Mouse (Mus musculus) lung, embryonic 16.5 days (tissue): ENCODE data around the gene Rps3a1. TPM values are rescaled to one million over a fixed set of nuclear protein-coding genes. Genes with fewer than 3 reads are reported as not detected.
A peak's percentile ranks its signal among the peaks of the same experiment; 100 is the strongest.

Experiments
- ATAC-seq: fragments of 200-750 bp; cut with Nextera tagmentation; 2 replicates; pipeline ENCODE4 v1.8.0; 2017; ENCODE audit warnings: low read depth, mild to moderate bottlenecking, moderate library complexity
- H3K27ac ChIP-seq: fragments of 300-500 bp; sonication (generic); 2 replicates; pipeline ENCODE4 v1.5.1; 2014; ENCODE audit warnings: mild to moderate bottlenecking, control low read depth, low read length
- H3K27me3 ChIP-seq: fragments of 300-500 bp; sonication (generic); 2 replicates; pipeline ENCODE4 v1.6.1; 2014; ENCODE audit warnings: low read depth, low read length, mixed read lengths; ENCODE audit not compliant: control insufficient read depth, insufficient read depth
- H3K36me3 ChIP-seq: fragments of 300-500 bp; sonication (generic); 2 replicates; pipeline ENCODE4 v1.6.1; 2014; ENCODE audit warnings: low read length; ENCODE audit not compliant: control insufficient read depth, insufficient read depth
- H3K4me1 ChIP-seq: fragments of 300-500 bp; sonication (generic); replicated peaks from 2 replicates; pipeline ENCODE4 v1.6.1; 2014; ENCODE audit warnings: low read length, mixed read lengths; ENCODE audit not compliant: control insufficient read depth, insufficient read depth
- H3K4me2 ChIP-seq: fragments of 300-500 bp; sonication (generic); 2 replicates; pipeline ENCODE4 v1.6.1; 2014; ENCODE audit warnings: low read depth, low read length, control low read depth
- H3K4me3 ChIP-seq: fragments of 300-500 bp; sonication (generic); 2 replicates; pipeline ENCODE4 v1.5.1; 2014; ENCODE audit warnings: mild to moderate bottlenecking, low read length, control low read depth
- H3K9ac ChIP-seq: fragments of 300-500 bp; sonication (generic); 2 replicates; pipeline ENCODE4 v1.6.1; 2014; ENCODE audit warnings: low read length, control low read depth
- H3K9me3 ChIP-seq: fragments of 300-500 bp; sonication (generic); 2 replicates; pipeline ENCODE4 v1.6.1; 2016; ENCODE audit warnings: low read length; ENCODE audit not compliant: control insufficient read depth
- WGBS: fragments of 180-500 bp; shearing (Covaris S2); extraction: QIAGEN DNeasy Blood & Tissue Kit; methylation state at CpG from one replicate; pipeline ENCODE4 v1.1.7; 2014; 5-methylcytosine and 5-hydroxymethylcytosine counted together
- polyA plus RNA-seq: library from polyadenylated mRNA; unstranded; fragments of >200 nt; fragmentation: Nextera tagmentation; extraction: Ambion mirVana; gene quantifications from 2 replicates; pipeline ENCODE4 v1.2.1, GENCODE M21; 2015

The Rps3a1 gene
- polyA plus RNA-seq, 1 experiment from 2014 or later, result 1,285 TPM

DNA sequence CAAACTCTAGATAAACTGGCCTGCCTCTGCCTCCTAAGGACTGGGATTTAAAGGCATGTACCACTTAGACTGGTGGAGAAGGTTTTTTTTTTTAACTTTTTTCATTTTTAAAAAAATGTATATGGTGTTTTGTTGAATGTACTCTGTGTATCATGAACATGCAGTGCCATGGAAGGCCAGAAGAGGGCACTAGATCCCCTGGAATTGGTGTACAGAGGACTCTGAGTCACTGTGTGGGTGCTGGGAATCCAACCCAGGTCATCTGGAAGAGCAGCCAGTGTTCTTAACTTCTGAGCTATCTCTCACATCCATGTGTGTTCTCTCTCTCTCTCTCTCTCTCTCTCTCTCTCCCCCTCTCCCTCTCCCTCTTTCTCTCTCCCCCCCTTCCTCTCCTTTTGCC, 20.3 kb downstream of the Rps3a1 start:
- H3K36me3 ChIP-seq, result peaks cover 27% of the 10 kb centered on the region
- no peak for ATAC-seq

DNA sequence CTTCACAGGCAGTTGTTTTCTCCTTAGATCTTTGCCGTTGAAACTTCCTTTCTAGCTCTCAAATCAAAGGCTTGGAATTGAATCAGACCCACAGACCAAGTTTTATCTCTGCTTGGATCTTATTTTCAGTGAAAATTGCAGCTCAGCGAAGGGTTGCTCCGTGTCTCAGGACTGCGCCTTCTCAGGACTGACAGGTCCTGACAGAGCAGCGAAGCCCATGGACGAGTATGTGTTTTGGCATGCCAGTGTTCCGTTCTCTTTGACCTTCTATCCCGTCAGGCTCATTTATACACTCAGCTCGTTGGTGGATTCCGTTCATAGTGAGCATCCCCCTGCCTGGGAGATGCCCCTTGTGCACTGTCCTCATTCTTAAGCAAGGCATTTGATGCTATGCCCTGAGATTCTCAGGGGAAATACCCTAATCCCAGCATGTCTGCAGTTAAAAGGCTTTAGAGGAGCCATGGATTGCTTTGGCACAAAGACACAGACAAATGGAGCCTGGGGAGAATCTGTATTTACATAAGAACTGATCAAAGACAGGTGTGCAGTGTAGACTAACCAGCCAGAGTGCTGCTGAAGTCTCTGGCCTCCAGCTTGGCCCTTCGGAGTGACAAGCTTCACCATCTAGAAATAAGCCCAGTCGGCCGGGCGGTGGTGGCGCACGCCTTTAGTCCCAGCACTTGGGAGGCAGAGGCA, 23.1 kb downstream of the Rps3a1 start:
- H3K27me3 ChIP-seq, result no peaks in the 10 kb centered on the region
- WGBS, result 68% methylated on average over 16 of the region's 16 CpGs
- peaks cover 34% of the 10 kb centered on the region for H3K36me3 ChIP-seq
- no peak for ATAC-seq
- H3K9ac ChIP-seq, result no peak overlapping the region
- H3K4me2 ChIP-seq, result no peak overlapping the region
- H3K4me1 ChIP-seq, result no peaks in the 10 kb centered on the region; the same call in 1 of the 2 replicates
- peaks cover 4% of the 10 kb centered on the region; the same call in 1 of the 2 replicates for H3K9me3 ChIP-seq
- H3K27ac ChIP-seq, result no peak overlapping the region
- H3K4me3 ChIP-seq, result no peak overlapping the region

More for the DNA sequence above, 20.3 kb downstream of the Rps3a1 start:
- H3K4me2 ChIP-seq, result no peak overlapping the region
- no peak overlapping the region for H3K9ac ChIP-seq
- no peak overlapping the region for H3K27ac ChIP-seq
- H3K27me3 ChIP-seq, result no peaks in the 10 kb centered on the region
- H3K4me3 ChIP-seq, result no peak overlapping the region
- H3K4me1 ChIP-seq, result no peaks in the 10 kb centered on the region
- H3K9me3 ChIP-seq, result peaks cover 4% of the 10 kb centered on the region; the same call in 1 of the 2 replicates

DNA sequence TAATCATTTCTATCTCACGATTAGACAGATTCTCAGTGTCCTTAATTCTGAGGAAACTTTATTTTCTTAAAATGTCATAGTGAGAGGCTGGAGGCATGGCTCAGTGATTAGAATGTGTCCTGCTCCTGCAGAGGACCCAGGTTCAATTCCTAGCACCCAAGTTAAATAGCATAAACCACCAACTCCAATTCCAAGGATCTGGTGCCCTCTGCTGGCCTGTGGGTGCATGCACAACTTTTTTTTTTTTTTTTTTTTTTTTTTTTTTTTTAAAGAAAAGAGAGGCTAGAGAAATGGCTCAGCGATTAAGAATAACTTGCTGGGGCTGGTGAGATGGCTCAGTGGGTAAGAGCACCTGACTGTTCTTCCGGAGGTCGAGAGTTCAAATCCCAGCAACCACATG, 25.6 kb downstream of the Rps3a1 start:
- peaks cover 27% of the 10 kb centered on the region for H3K36me3 ChIP-seq
- no peaks in the 10 kb centered on the region; the same call in 1 of the 2 replicates for H3K4me1 ChIP-seq
- no peaks in the 10 kb centered on the region for H3K27me3 ChIP-seq
- no peak overlapping the region for H3K27ac ChIP-seq
- H3K4me2 ChIP-seq, result no peak overlapping the region
- peaks cover 1% of the 10 kb centered on the region; the same call in 1 of the 2 replicates for H3K9me3 ChIP-seq
- no peak overlapping the region for H3K9ac ChIP-seq
- ATAC-seq, result no peak
- no peak overlapping the region for H3K4me3 ChIP-seq
- 87% methylated on average over 4 of the region's 4 CpGs for WGBS

DNA sequence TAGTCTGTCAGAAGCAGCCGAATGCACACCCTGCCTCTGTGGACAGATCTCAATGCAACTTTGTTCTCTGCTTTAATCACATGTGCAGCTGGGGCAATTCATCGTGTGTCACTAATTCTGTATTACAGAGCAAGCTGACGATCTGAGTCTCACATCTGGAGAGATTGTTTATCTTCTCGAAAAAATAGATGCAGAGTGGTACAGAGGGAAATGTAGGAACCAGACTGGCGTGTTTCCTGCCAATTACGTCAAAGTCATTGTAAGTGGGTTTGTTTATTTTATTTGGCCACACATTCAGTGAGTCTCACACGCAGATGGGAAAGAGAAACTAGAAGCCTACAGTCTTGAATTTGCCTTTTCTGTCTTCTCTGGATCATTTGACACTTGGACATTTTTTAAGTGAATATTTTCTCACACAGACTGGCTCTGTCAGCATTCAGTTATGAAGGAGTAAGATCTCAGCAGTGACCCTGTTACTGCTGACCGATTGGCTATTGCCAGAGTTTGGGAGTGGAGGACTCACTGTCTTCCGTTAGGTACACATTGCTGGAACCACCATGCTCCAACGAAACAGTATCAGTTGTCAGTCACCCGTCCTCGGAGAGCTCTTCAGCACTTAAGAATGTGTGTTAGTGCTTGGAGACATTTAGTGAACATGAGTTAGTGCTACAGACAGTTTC, 27.7 kb downstream of the Rps3a1 start:
- Histone ChIP-seq H3K27me3 (no peaks in the 10 kb centered on the region), H3K9ac (no peak overlapping the region), H3K4me2 (peak overlapping the region; percentile 7), H3K4me3 (no peak overlapping the region), H3K27ac (peak overlapping the region; percentile 17), H3K4me1 (no peaks in the 10 kb centered on the region; the same call in 1 of the 2 replicates), H3K9me3 (no peaks in the 10 kb centered on the region), H3K36me3 (peaks cover 17% of the 10 kb centered on the region)
- ATAC-seq, result peak; percentile 86
- WGBS, result 36% methylated on average over 12 of the region's 12 CpGs

DNA sequence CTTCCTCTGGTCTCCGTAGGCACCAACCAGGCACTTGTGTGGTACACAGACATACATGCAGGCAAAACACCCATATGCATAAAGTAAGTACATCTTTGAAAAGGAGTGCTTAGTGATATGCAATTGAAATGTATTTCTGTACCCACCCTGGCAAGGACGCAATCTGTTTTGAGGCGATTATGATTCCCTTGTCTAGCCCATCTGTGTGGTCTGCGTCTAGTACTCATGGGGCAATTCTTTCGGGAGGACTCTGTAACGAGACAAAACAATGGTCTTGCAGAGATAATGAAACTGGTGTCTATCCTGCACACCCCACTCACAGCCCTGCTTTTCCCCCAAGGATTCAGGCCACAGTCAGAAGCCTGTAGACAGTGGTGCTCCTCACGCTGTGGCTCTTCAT, 29.7 kb downstream of the Rps3a1 start:
- Histone ChIP-seq H3K27me3 (no peaks in the 10 kb centered on the region), H3K4me3 (no peak overlapping the region), H3K4me1 (no peaks in the 10 kb centered on the region; the same call in 1 of the 2 replicates), H3K9me3 (no peaks in the 10 kb centered on the region), H3K36me3 (peaks cover 15% of the 10 kb centered on the region), H3K9ac (no peak overlapping the region), H3K27ac (no peak overlapping the region), H3K4me2 (no peak overlapping the region)
- WGBS, result 81% methylated on average over 7 of the region's 7 CpGs
- ATAC-seq, result no peak

DNA sequence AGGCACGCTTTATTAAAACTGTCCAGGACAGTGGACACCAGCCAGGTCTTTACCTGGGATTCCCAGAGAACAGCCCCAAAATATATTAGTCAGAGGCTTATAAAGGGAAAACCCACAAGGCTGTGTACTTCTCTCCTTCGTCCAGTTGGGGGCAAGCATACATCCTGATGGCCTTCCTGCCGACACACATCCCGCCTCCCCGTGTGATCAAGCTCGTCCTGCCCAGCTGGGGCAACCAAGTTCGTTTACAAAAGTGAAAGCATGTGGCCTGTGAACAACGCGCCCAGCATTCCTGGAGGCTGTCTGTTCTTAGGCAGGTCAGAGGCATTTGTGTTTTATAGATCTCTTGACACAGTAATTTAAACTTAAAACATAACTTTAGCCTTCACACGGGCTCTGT, 32.4 kb downstream of the Rps3a1 start:
- ATAC-seq, result peak; percentile 66
- Histone ChIP-seq H3K9ac (no peak overlapping the region), H3K4me3 (no peak overlapping the region), H3K36me3 (peaks cover 6% of the 10 kb centered on the region), H3K27ac (no peak overlapping the region), H3K4me2 (0 out of 2 replicates have a peak overlapping the region, but pooled peaks have one; percentile 8), H3K9me3 (no peaks in the 10 kb centered on the region), H3K27me3 (no peaks in the 10 kb centered on the region), H3K4me1 (no peaks in the 10 kb centered on the region; the same call in 1 of the 2 replicates)
- 17% methylated on average over 10 of the region's 10 CpGs for WGBS

DNA sequence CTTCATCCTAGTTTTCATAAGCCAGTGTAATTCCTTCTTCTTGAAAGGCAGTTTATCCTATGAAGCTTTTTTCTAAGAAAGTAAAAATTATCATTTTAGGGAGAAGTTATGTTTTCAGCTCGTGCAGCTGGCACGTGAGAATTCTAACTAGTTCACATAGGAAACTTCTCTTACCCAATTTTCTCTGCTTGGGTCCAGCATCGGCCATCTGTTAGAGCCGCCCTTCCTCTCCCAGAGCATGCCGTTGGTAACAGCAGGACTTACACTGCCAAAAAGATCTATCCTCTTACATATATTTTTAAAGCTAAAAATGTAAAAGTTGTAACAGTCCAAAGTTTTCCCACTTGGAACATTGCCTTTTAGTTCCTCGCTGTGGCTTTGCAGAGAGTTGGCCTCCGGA, 33.4 kb downstream of the Rps3a1 start:
- Histone ChIP-seq H3K36me3 (peaks cover 6% of the 10 kb centered on the region), H3K9me3 (no peaks in the 10 kb centered on the region), H3K4me1 (no peaks in the 10 kb centered on the region; the same call in 1 of the 2 replicates), H3K9ac (no peak overlapping the region), H3K27ac (peak overlapping the region; percentile 54; the same call in 1 of the 2 replicates), H3K27me3 (no peaks in the 10 kb centered on the region), H3K4me2 (no peak overlapping the region), H3K4me3 (no peak overlapping the region)
- WGBS, result 70% methylated on average over 7 of the region's 7 CpGs
- ATAC-seq, result peak; percentile 48; the same call in 1 of the 2 replicates

DNA sequence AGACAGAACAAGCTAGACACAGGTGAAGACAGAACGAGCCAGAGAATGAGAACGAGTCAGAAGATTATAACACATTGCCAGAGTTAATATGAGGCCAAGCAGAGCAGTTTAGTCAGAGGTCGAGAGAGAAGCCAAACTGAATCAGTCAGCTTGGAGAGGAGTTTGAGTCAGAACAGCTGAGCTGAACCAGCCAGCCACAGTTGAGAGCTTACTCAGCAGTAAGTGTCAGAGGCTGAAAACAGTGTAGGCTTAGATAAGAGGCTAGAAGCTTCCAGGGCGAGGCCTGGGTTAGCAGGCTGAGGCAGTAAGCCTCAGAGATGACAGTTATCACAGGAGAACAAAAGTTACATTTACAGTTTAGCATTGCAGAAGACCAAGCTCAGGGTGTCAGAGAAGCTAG, 33.9 kb downstream of the Rps3a1 start:
- Histone ChIP-seq H3K4me2 (no peak overlapping the region), H3K27ac (peak overlapping the region; percentile 54), H3K27me3 (no peaks in the 10 kb centered on the region), H3K36me3 (peaks cover 6% of the 10 kb centered on the region), H3K4me1 (no peaks in the 10 kb centered on the region; the same call in 1 of the 2 replicates), H3K4me3 (no peak overlapping the region), H3K9ac (no peak overlapping the region), H3K9me3 (no peaks in the 10 kb centered on the region)
- ATAC-seq, result no peak; the same call in 1 of the 2 replicates
- WGBS, result 64% methylated on average over 4 of the region's 4 CpGs
